Mouse (Mus musculus) forebrain, embryonic 14.5 days (tissue): ENCODE results near the gene Mdp1. TPM values are rescaled to one million over a fixed set of nuclear protein-coding genes. Genes with fewer than 3 reads are reported as not detected.

Source experiments
- ATAC-seq: fragments of 200-750 bp; cut with Nextera tagmentation; 2 replicates; pipeline ENCODE4 v1.8.0; 2017; ENCODE audit warnings: mild to moderate bottlenecking, moderate library complexity
- DNase-seq: peaks from one replicate; pipeline ENCODE4 v3.0.0-alpha.2; 2015; ENCODE audit warnings: low spot score
- H3K27ac ChIP-seq: fragments of 300-500 bp; sonication (generic); 2 replicates; pipeline ENCODE4 v1.5.1; 2014; ENCODE audit warnings: low read depth, mild to moderate bottlenecking, control low read depth, low read length, moderate library complexity
- H3K27me3 ChIP-seq: fragments of 300-500 bp; sonication (generic); replicated peaks from 2 replicates; pipeline ENCODE4 v1.6.1; 2014; ENCODE audit warnings: low read length, control low read depth, mixed read lengths; ENCODE audit not compliant: control insufficient read depth, insufficient read depth
- H3K36me3 ChIP-seq: fragments of 300-500 bp; sonication (generic); 2 replicates; pipeline ENCODE4 v1.6.1; 2014; ENCODE audit warnings: low read length, control low read depth; ENCODE audit not compliant: control insufficient read depth, insufficient read depth
- H3K4me1 ChIP-seq: fragments of 300-500 bp; sonication (generic); 2 replicates; pipeline ENCODE4 v1.6.1; 2014; ENCODE audit warnings: antibody characterized with exemption, low read length, control low read depth; ENCODE audit not compliant: control insufficient read depth, insufficient read depth
- H3K4me2 ChIP-seq: fragments of 300-500 bp; sonication (generic); 2 replicates; pipeline ENCODE4 v1.6.1; 2014; ENCODE audit warnings: mild to moderate bottlenecking, control low read depth, low read length
- H3K4me3 ChIP-seq: fragments of 300-500 bp; sonication (generic); 2 replicates; pipeline ENCODE4 v1.5.1; 2014; ENCODE audit warnings: low read depth, low read length, control low read depth
- H3K9ac ChIP-seq: fragments of 300-500 bp; sonication (generic); 2 replicates; pipeline ENCODE4 v1.6.1; 2014; ENCODE audit warnings: mild to moderate bottlenecking, low read length, control low read depth, moderate library complexity
- H3K9me3 ChIP-seq: fragments of 300-500 bp; sonication (generic); replicated peaks from 2 replicates; pipeline ENCODE4 v1.6.1; 2016; ENCODE audit warnings: low read length, control low read depth, mixed read lengths; ENCODE audit not compliant: control insufficient read depth
- WGBS: fragments of 180-500 bp; shearing (Covaris S2); extraction: QIAGEN DNeasy Blood & Tissue Kit; methylation state at CpG from one replicate; pipeline ENCODE4 v1.1.7; 2014; 5-methylcytosine and 5-hydroxymethylcytosine counted together
- polyA plus RNA-seq: library from polyadenylated mRNA; unstranded; fragments of >200 nt; fragmentation: Nextera tagmentation; extraction: Ambion mirVana; gene quantifications from 2 replicates; pipeline ENCODE4 v1.2.1, GENCODE M21; 2014

Gene Mdp1
- polyA plus RNA-seq, 1 experiment from 2014 or later, result 64.4 TPM

GRCm38 (mm10) chr14:55681160-55682117 lies 21.1 kb upstream of the Mdp1 start, which contains the start of gene Tinf2:
TSS of gene Tinf2 (minus strand) at chr14:55681820.
- Histone ChIP-seq H3K27me3 (no peaks in the 10 kb centered on the region), H3K9me3 (no peaks in the 10 kb centered on the region), H3K4me3 (peak within 1 kb of the TSS; percentile 70), H3K36me3 (peaks cover 40% of the 10 kb centered on the region), H3K9ac (peak within 1 kb of the TSS; percentile 77), H3K4me2 (peak within 1 kb of the TSS; percentile 89), H3K27ac (peak within 1 kb of the TSS; percentile 77), H3K4me1 (peaks cover 3% of the 10 kb centered on the region; the same call in 1 of the 2 replicates)
- DNase-seq (peak; percentile 98), ATAC-seq (peak; percentile 98)
- under 1% methylated on average over 66 of the region's 66 CpGs for WGBS

DNA sequence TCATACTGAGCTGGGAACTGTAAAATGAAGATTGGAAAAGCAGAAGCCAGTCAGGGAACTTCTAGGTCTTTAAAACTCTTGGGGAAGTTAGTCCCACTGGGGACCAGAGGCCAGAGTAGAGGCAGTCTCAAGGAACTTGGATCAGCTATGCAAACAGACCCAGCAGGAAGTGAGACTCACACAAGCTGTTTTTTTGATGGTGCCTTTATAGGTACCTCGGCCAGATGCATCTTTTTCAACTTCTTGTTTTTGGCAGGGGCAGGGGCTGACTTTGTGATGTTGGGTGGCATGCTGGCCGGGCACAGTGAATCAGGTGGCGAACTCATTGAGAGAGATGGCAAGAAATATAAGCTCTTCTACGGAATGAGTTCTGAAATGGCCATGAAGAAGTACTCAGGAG lies 17.3 kb upstream of the Mdp1 start:
- peaks cover 7% of the 10 kb centered on the region for H3K4me1 ChIP-seq
- H3K36me3 ChIP-seq, result peaks cover 49% of the 10 kb centered on the region
- H3K4me3 ChIP-seq, result no peak overlapping the region
- H3K27ac ChIP-seq, result no peak overlapping the region
- H3K4me2 ChIP-seq, result no peak overlapping the region
- DNase-seq (no peak), ATAC-seq (no peak)
- H3K27me3 ChIP-seq, result no peaks in the 10 kb centered on the region
- WGBS, result 81% methylated on average over 4 of the region's 4 CpGs
- no peak overlapping the region for H3K9ac ChIP-seq
- no peaks in the 10 kb centered on the region for H3K9me3 ChIP-seq

DNA sequence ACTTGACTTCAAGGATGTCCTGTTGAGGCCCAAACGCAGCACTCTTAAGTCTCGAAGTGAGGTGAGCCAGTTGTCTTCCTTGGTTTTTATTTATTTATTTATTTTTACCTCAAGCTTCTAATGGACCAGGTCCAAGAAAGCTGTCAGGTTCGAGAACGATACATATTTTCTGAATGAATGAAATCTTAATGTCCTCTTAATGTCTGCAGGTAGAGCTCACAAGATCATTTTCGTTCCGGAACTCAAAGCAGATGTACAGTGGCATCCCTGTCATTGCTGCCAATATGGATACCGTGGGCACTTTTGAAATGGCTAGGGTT lies 12.4 kb upstream of the Mdp1 start:
- Histone ChIP-seq H3K9me3 (no peaks in the 10 kb centered on the region), H3K4me2 (peak overlapping the region; percentile 96), H3K27me3 (no peaks in the 10 kb centered on the region), H3K9ac (peak overlapping the region; percentile 81), H3K36me3 (peaks cover 34% of the 10 kb centered on the region), H3K27ac (no peak overlapping the region), H3K4me3 (peak overlapping the region; percentile 86), H3K4me1 (peaks cover 16% of the 10 kb centered on the region)
- DNase-seq (no peak), ATAC-seq (no peak)
- 87% methylated on average over 7 of the region's 7 CpGs for WGBS

DNA sequence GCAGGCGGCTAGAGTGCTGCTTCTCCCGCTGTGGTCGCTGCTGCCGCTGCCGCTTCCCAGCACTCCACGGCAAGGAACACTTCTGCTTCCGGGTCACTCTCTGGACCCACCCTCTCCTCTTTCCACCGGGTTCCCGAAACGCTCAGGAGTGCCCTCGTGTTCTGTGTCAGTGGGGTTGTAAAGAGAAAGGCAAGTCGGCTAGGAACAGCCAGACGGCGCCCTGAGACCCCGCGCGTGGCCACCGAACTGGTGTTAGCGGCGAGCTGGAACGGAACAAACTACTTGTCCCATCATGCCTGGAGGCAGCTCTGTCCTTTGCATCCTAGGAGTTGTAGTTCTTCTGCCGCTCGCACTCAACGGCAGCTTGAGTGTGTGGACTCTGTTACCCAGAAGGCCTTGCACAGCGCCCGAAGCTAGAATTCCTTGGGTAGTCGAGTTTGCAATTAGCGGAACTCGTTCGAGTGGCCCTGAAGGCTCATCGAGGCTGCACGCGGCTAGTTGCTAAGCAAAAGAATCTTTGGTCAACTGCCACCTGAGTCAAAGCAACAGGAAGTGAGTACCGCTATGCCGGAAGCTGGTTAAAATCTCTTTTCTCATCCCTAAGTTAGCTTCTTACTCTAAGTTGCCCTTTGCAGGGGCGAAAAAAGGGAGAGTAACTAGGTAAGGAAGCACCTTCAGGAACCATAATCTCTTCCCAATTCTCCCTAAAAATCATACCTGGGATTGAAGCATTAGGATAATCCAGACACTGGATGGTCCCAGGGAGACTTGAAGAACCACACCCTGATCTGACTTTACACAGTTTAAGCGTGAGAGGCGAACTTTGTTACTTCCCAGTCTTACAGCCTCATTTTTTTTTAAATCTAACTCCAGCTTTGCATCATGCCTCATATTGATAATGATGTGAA lies 11.8 kb upstream of the Mdp1 start, which contains the start of the genes Gmpr2 and Nedd8:
Gene Gmpr2 (plus strand): TSS at position 109 of the 908 bp plus-strand sequence.
Gene Nedd8 (minus strand): TSS at position 292 of the 908 bp plus-strand sequence.
- Histone ChIP-seq H3K4me3 (peak within 1 kb of the TSS; percentile 86), H3K4me2 (peak within 1 kb of the TSS; percentile 96), H3K9ac (peak within 1 kb of the TSS; percentile 81), H3K4me1 (peaks cover 16% of the 10 kb centered on the region), H3K9me3 (no peaks in the 10 kb centered on the region), H3K36me3 (peaks cover 27% of the 10 kb centered on the region), H3K27me3 (no peaks in the 10 kb centered on the region), H3K27ac (peak within 1 kb of the TSS; percentile 70; the same call in 1 of the 2 replicates)
- peak; percentile 98 for DNase-seq
- WGBS, result 1% methylated on average over 38 of the region's 38 CpGs
- ATAC-seq, result peak; percentile 99

- no peak for DNase-seq
- under 1% methylated on average over 12 of the region's 12 CpGs for WGBS
These were observed 11.2 kb upstream of the Mdp1 start for GRCm38 (mm10) chr14:55671486-55671832.

GRCm38 (mm10) chr14:55660636-55661035 lies 328 bp upstream of the Mdp1 start:
- Histone ChIP-seq H3K4me3 (peak overlapping the region; percentile 54; the same call in 1 of the 2 replicates), H3K4me2 (peak overlapping the region; percentile 65), H3K36me3 (peaks cover 26% of the 10 kb centered on the region), H3K27me3 (no peaks in the 10 kb centered on the region), H3K9me3 (no peaks in the 10 kb centered on the region), H3K4me1 (no peaks in the 10 kb centered on the region), H3K27ac (no peak overlapping the region; the same call in 1 of the 2 replicates), H3K9ac (no peak overlapping the region)
- 20% methylated on average over 2 of the region's 2 CpGs for WGBS
- DNase-seq, result no peak
- ATAC-seq, result peak; percentile 45

More at GRCm38 (mm10) chr14:55671486-55671832, 11.2 kb upstream of the Mdp1 start:
- Histone ChIP-seq H3K27ac (peak overlapping the region; percentile 70; the same call in 1 of the 2 replicates), H3K4me2 (peak overlapping the region; percentile 96), H3K36me3 (peaks cover 25% of the 10 kb centered on the region), H3K4me1 (peaks cover 16% of the 10 kb centered on the region), H3K9ac (peak overlapping the region; percentile 81), H3K27me3 (no peaks in the 10 kb centered on the region), H3K9me3 (no peaks in the 10 kb centered on the region), H3K4me3 (peak overlapping the region; percentile 86)
- ATAC-seq, result peak; percentile 63

DNA sequence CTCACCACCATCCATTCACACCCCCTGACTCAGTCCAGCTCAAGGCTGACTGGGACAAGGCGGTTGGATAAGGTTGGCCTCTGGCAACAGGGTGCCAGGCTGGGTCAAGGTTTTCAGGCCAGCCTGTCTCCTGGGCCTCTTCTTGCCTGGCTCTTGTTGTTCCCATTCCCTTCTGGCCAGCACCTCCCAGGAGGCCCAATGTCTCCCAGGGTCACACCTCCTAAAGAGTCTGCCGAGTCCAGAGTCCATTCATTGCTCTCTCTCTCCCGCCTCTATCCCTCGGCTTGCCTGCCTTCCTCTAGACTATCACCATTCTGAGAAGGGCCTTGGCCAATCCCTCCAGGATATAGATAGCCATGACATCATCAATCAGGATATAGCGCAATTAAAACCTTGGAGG lies 2.3 kb downstream of the Mdp1 start:
- H3K9ac ChIP-seq, result no peak overlapping the region
- no peak for ATAC-seq
- H3K27ac ChIP-seq, result no peak overlapping the region
- H3K4me2 ChIP-seq, result no peak overlapping the region
- H3K27me3 ChIP-seq, result no peaks in the 10 kb centered on the region
- H3K36me3 ChIP-seq, result peaks cover 18% of the 10 kb centered on the region
- 92% methylated on average over 5 of the region's 5 CpGs for WGBS
- DNase-seq, result no peak
- H3K4me1 ChIP-seq, result no peaks in the 10 kb centered on the region
- no peak overlapping the region for H3K4me3 ChIP-seq
- no peaks in the 10 kb centered on the region for H3K9me3 ChIP-seq

DNA sequence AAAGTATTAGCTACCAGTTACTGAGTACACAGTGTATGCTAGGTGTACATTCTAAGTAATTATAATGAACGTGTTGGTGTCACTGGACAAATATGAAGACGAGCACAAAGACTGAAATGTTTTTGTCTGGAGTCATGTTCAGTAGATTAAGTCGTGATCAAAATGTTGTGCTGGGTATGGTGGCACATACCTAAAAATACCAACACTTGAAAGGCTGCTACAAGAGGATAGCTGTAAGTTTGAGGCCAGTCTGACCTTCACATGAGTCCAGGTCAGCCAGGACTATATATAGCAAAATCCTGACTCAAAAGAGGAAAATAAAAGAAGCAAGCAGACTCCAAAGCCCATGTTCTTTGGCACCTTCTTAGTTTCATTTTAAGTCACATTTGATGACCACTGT lies 3.4 kb downstream of the Mdp1 start:
- Histone ChIP-seq H3K27me3 (no peaks in the 10 kb centered on the region), H3K9me3 (no peaks in the 10 kb centered on the region), H3K4me2 (no peak overlapping the region), H3K9ac (no peak overlapping the region), H3K4me3 (no peak overlapping the region), H3K36me3 (peaks cover 13% of the 10 kb centered on the region), H3K27ac (no peak overlapping the region), H3K4me1 (no peaks in the 10 kb centered on the region)
- WGBS, result 91% methylated on average over 3 of the region's 3 CpGs
- ATAC-seq, result no peak
- no peak for DNase-seq
